Mouse (Mus musculus) small intestine, adult 2 months (tissue): Measurements from ENCODE around the gene Haao. TPM values are rescaled to one million over a fixed set of nuclear protein-coding genes. Genes with fewer than 3 reads are reported as not detected.

Source experiments
- H3K27ac ChIP-seq: fragments of 200-500 bp; 2 replicates; pipeline ENCODE4 v1.5.1; 2012; ENCODE audit warnings: low read depth, low read length, control low read depth, inconsistent platforms; ENCODE audit not compliant: insufficient read depth
- H3K27me3 ChIP-seq: fragments of 200-500 bp; 2 replicates; pipeline ENCODE4 v1.6.1; 2012; ENCODE audit warnings: mild to moderate bottlenecking, moderate library complexity, low read length, inconsistent platforms; ENCODE audit not compliant: control insufficient read depth, insufficient read depth
- H3K36me3 ChIP-seq: fragments of 200-500 bp; 2 replicates; pipeline ENCODE4 v1.6.1; 2012; ENCODE audit warnings: mild to moderate bottlenecking, low read length, control low read depth, inconsistent platforms; ENCODE audit not compliant: control insufficient read depth, insufficient read depth
- H3K4me1 ChIP-seq: fragments of 200-500 bp; 2 replicates; pipeline ENCODE4 v1.6.1; 2012; ENCODE audit warnings: low read length, inconsistent platforms, mixed read lengths; ENCODE audit not compliant: control insufficient read depth, insufficient read depth, insufficient read length
- H3K4me3 ChIP-seq: fragments of 200-500 bp; 2 replicates; pipeline ENCODE4 v1.5.1; 2012; ENCODE audit warnings: low read depth, mild to moderate bottlenecking, control low read depth, inconsistent platforms, low read length, moderate library complexity
- CTCF ChIP-seq: fragments of 200-500 bp; IDR thresholded peaks from 2 replicates; pipeline ENCODE4 v1.5.1; 2012; ENCODE audit warnings: low read depth, mild to moderate bottlenecking, control low read depth, inconsistent platforms, low read length, moderate library complexity, mixed read lengths; ENCODE audit not compliant: insufficient replicate concordance, insufficient read length; ENCODE audit errors: extremely low read depth
- POLR2A ChIP-seq: fragments of 200-500 bp; IDR thresholded peaks from 2 replicates; pipeline ENCODE4 v1.6.1; 2012; ENCODE audit warnings: low read depth, mild to moderate bottlenecking, control low read depth, inconsistent platforms, low read length, moderate library complexity
- WGBS: fragments of 180-500 bp; shearing (Covaris S2); methylation state at CpG from one replicate; pipeline ENCODE4 v1.1.7; 2018; 5-methylcytosine and 5-hydroxymethylcytosine counted together
- polyA plus RNA-seq: library from polyadenylated mRNA; depleted of rRNA; stranded (reverse); fragments of >200 nt; gene quantifications from 2 replicates; pipeline ENCODE4 v1.2.3, GENCODE M21; 2012; rRNA removed

Gene Haao
- polyA plus RNA-seq, 1 experiment, result 5.8 TPM

DNA sequence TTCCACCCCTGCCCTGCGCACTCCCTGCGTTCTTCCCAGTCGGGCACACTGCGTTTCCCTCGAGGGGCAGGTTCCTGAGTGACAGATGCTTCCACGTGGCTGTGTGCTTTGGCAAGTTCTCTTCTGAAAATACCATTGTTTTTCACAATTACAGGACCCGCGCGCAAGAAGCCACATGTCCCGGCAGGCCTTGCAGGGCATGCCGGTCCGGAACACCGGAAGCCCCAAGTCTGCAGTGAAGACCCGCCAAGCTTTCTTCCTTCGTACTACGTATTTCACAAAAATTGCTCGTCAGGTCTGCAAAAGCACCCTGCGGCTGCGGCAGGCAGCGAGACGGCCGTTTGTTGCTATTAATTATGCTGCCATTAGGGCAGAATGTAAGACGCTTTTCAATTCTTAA lies 55.4 kb downstream of the Haao start:
- Histone ChIP-seq H3K27ac (no peak overlapping the region), H3K36me3 (peaks cover 40% of the 10 kb centered on the region), H3K27me3 (no peaks in the 10 kb centered on the region), H3K4me3 (no peak overlapping the region), H3K4me1 (no peaks in the 10 kb centered on the region)
- 92% methylated on average over 23 of the region's 23 CpGs for WGBS
- TF ChIP-seq POLR2A (no peak), CTCF (no peak)

GRCm38 (mm10) chr17:83790158-83790557 lies 57.6 kb downstream of the Haao start:
- Histone ChIP-seq H3K36me3 (peaks cover 44% of the 10 kb centered on the region), H3K4me1 (no peaks in the 10 kb centered on the region), H3K27me3 (no peaks in the 10 kb centered on the region), H3K27ac (no peak overlapping the region), H3K4me3 (no peak overlapping the region)
- TF ChIP-seq CTCF (no peak), POLR2A (no peak)
- WGBS, result 86% methylated on average over 5 of the region's 5 CpGs

- 87% methylated on average over 6 of the region's 6 CpGs for WGBS
- no peak overlapping the region for H3K4me3 ChIP-seq
Observed at GRCm38 (mm10) chr17:83786418-83786817, 61.3 kb downstream of the Haao start.

GRCm38 (mm10) chr17:83782740-83783139 lies 65.0 kb downstream of the Haao start:
- TF ChIP-seq POLR2A, result no peak
- no peak for TF ChIP-seq CTCF
- Histone ChIP-seq H3K4me3 (no peak overlapping the region), H3K27ac (no peak overlapping the region), H3K36me3 (peaks cover 19% of the 10 kb centered on the region), H3K4me1 (no peaks in the 10 kb centered on the region), H3K27me3 (no peaks in the 10 kb centered on the region)
- WGBS, result 89% methylated on average over 5 of the region's 5 CpGs

More at GRCm38 (mm10) chr17:83786418-83786817, 61.3 kb downstream of the Haao start:
- Histone ChIP-seq H3K4me1 (no peaks in the 10 kb centered on the region), H3K36me3 (peaks cover 38% of the 10 kb centered on the region), H3K27ac (no peak overlapping the region), H3K27me3 (no peaks in the 10 kb centered on the region)
- no peak for TF ChIP-seq CTCF
- TF ChIP-seq POLR2A, result no peak

Other genes with a start within 250 kb of the Haao start
- gene Kcng3, start 216.1 kb downstream of the Haao start, polyA plus RNA-seq, result 0.25 and 0.36 TPM in 2 replicates
- gene Mta3, start 141.8 kb downstream of the Haao start, polyA plus RNA-seq, result 13.7 and 40.1 TPM in 2 replicates